Mouse (Mus musculus): Measurements from ENCODE around the gene Ctf1.

DNA sequence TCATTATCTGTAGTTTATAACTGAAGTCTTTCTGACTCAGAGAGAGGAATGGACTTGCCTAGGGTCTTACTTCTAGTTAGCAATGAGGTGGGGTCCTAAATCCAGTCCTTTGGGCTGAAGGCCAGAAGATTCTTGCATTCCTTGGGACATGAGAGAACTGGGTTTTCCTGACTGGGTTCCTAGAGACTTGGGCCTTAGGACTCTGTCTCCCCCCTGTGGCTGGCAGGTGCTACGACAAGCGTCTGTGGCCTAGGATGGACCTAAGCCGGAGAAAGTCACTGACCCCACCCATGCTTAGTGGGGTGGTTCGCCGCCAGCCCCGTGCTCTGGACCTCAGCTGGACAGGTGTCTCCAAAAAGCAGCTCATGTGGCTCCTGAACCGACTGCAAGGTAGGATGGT, 48.5 kb downstream of the Ctf1 start:
- TF ChIP-seq CTCF (IDR thresholded peaks at IDR 0.05; ENCODE audit: low read depth, low read length) (peak; percentile 95), EP300 (IDR thresholded peaks at IDR 0.05; ENCODE audit: insufficient read depth, low read depth, low read length) (no peak)

Data from ES-Bruce4 (cell line).